Mouse (Mus musculus) left cerebral cortex, postnatal 36 days (tissue): ENCODE results near the gene Mmgt2. TPM values are rescaled to one million over a fixed set of nuclear protein-coding genes. Genes with fewer than 3 reads are reported as not detected.

Experiments used
- DNase-seq, 2 experiments: peaks; one replicate each; pipeline ENCODE4 v3.0.0; 2021 to 2022; ENCODE audit warnings: low spot score in 2 of 2, mixed read lengths in 1 of 2
- intact Hi-C: fragments of 180-260 bp; cut with DNase I; formaldehyde crosslinking; loops from one replicate; pipeline ENCODE4 v1.15.1; 2025
- total RNA-seq, 2 experiments: library from RNA; stranded (reverse); gene quantifications; 2 replicates each; pipeline ENCODE4 v1.2.3; 2021

The Mmgt2 gene
- total RNA-seq, 2 experiments from 2014 or later, result 20.2 to 27.0 TPM

DNA sequence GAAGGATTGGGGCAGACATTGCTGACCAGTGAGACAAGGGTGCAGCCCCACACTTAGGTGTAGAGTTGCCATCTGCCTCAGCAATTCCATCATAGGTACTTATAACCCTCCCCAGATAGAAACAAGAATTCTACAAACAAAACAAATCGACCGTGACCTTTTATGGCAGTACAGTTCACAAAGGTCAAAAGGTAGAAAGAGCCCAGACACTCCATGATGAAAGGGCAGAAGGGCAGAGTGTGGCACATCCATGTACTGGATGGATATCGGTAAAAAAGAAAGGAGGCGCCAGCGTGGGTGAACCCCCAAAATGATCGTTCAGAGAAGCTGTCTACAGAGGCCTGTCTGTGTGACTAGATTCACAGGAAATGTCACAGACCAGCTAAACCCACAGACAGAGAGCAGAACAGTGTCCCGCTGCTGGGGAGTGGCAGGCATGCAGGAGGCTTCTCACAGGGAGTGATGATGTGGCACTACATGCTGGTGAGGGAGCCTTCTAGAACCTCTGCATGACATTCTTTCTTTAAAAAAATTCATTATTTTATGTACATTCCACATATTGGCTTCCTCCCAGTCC lies 30.4 kb downstream of the Mmgt2 start:
- intact Hi-C loops, result no loop called here
- DNase-seq, result no peak

DNA sequence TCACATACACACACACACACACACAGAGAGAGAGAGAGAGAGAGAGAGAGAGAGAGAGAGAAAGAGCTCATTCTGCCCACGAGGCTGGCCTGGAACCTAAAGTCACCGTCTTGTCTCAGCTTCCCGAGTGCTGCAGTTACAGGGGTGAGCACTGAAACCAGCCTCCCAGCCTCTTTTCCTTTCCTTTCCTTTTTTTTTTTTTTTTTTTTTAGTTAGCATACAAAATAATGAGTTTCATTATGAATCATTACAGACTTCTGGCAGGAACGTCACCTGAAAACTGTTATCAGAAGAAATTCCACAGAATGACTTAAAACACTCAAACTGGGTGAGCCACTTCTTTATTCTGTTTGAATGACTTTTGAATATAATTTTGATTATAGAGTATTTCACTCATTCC lies 31.5 kb downstream of the Mmgt2 start:
- no peak for DNase-seq
- intact Hi-C loops, result no loop called here

DNA sequence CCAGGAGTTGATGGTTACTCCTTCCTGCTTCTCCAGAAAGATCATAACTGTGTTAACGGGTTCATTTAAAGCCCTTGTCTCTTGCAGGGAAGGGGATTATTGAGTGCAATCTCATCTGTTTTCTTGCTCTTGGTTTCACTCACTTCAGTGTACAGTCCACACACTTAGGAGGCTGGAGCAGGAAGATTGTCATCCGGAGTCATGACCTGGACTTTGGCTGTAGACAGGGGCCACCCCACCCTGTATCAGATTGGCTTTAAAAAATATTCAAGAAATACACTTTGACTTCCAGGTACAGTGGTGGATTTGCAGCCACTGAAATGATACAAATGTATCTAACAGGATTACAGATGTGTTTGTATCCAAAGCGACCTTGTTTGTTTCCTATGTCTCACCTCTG lies 43.1 kb downstream of the Mmgt2 start:
- intact Hi-C loops, result no loop called here
- DNase-seq, result no peak

DNA sequence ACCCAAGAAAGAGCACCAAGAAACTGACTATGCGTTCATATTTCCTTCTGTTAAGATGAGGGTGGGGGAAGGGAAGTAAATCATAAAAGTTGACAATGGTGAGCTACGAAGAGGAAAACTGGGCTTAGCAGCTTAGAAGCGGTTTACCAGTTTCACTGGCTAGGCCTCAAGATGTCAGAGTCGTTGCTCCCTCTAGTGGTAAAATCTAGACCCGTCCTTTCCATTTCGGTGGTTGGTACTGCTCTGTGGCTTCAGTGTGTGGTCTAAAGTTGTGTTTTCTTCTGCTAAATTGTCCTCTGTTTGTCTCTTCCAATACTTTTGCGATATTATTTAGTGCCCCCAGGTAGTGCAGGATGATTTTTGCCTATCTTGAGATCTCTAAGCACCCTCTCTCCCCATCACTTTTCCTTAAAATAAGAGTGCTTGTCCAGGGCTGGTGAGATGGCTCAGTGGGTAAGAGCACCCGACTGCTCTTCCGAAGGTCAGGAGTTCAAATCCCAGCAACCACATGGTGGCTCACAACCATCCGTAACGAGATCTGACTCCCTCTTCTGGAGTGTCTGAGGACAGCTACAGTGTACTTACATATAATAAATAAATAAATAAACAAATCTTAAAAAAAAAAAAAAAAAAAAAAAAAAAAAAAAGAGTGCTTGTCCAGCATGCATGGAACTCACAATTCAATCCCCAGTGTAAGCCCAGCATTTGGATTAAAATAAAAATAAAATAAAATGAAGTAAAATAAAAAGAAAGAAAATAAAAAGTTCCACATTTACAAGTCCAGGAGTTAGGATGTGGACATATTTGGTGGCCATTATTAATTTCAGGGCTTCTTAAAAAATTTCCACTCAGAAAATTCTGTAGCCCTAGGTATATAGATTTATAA lies 45.1 kb downstream of the Mmgt2 start:
- intact Hi-C loops, result no loop called here
- DNase-seq, result no peak

DNA sequence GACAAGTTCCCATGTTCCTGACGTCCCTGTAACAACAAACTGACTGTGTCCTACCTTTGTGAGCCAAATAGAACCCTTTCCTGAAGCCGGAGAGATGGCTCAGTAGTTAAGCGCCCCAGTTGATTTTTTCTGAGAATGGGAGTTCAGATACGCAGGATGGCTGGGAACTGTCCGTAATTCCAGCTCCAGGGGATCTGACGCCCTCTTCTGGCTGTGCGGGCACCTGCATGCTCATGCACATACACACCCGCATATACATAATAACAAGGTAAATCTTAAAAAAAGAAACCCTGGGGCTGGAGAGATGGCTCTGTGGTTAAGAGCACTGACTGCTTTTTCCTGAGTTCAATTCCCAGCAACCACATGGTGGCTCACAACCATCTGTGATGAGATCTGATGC lies 46.7 kb downstream of the Mmgt2 start:
- no peak for DNase-seq
- intact Hi-C loops, result no loop called here

DNA sequence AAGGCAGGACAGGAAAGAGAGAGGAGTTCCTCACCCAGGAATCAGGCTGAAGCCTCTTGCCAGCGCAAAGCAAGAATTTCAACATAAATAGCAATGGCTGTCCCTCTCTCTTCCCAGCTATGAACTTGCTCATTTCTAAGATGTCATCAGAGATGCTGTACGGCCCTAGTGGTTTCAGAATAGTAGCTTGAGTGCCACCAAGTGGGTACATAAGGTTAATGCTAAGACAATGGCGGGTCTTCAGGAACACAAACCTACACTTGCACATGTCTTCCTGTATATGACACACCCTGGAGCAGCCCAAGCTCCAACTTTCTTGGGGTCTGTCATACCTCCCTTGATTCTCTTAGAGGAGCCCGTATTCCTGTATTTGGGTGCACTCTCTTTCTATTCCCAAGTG lies 51.3 kb downstream of the Mmgt2 start:
- intact Hi-C loops, result no loop called here
- no peak for DNase-seq

DNA sequence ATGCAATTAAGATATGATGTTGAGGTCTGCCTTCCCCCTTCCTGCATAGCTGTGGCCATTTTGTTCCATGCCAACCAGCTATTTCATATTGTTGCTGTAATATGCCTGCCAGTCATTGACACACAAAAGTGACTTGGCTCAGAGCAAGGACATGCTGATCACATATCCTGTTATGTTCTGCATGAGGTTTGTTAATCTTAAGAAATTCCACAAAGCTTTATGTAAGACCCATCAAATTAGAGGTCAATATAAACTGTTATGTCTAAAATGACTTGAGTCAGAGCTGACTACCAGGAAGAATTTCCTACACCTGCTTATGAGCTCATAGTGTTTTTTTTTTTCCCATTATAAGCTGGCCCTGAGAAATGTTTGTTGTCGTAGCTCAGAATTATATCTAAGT lies 52.8 kb downstream of the Mmgt2 start:
- intact Hi-C loops, result no loop called here
- DNase-seq, result no peak

DNA sequence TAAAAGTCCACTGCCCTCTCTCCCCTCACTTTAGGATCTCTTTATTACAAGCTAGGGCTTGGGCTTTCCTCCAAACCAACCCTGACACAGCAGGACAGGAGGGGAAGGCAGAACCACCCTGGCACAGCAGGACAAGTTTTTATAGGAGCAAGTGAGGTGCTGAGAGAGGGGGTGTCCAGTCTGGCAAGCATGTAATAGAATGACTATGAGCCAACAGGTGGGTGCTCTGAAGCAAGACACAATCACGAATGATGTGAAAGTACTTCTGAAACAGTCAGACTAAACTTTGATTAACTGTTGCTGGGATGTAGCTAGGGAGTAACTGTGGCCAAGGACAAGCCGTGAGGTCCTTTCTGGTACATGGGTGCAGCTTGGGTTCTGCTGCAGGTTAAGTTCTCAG lies 57.7 kb downstream of the Mmgt2 start:
- DNase-seq, result no peak
- intact Hi-C loops, result no loop called here

DNA sequence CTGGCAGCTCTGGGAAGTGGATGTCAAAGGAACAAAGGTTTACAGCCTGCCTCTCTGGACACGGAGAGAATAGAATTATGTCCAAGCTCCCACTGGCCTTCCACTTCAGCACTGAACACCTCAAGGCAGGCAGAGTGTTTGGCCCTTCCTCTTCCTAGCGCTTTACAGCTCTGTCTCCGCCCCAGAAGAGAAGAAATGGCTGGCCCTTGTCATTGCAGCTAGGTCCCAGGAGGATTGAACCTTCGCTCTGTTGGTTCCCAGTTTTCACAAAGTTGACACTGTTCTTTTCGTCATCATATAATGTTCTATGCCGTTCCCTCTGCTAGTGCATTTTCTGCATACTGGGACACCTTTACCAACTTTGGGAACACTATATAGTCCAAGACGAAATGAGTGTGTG lies 59.8 kb downstream of the Mmgt2 start:
- intact Hi-C loops, result no loop called here
- no peak for DNase-seq

DNA sequence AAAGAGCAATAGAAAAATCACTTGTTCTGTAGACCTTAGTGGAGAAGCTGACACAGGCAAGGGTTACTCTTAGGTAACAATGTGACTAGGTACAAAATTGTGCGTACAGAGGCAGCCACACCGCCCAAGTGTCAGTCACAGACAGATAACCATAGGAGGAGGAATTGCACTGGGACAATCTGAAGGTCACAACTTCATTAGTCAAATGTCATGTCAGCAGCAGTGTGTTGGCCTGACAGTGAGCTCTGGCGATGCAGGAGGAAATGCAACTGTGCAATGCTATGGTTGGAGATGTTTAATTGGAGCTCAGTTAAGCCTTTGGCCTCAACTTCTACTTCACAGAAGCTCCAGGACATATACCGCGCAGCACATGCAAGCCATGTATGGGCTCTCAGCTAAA lies 62.2 kb downstream of the Mmgt2 start:
- intact Hi-C loops, result no loop called here
- DNase-seq, result no peak

Other genes starting within 250 kb of the Mmgt2 start
- gene Pigl, start 190.2 kb upstream of the Mmgt2 start, total RNA-seq, result 1 to 10 TPM; 5.5 to 6.4 TPM
- gene Ncor1, start 190.1 kb upstream of the Mmgt2 start, total RNA-seq, result 100 to 1,000 TPM; 237 to 292 TPM
- 10 to 100 TPM; 38.7 to 47.9 TPM for gene Cenpv, start 109.4 kb upstream of the Mmgt2 start, total RNA-seq
- gene Ubb, start 97.5 kb upstream of the Mmgt2 start, total RNA-seq, result 1,000 to 10,000 TPM; 1,698 to 1,876 TPM
- gene Trpv2, start 74.2 kb upstream of the Mmgt2 start, total RNA-seq, result 10 to 100 TPM; 17.5 to 19.2 TPM
- gene Lrrc75a, start 141 bp upstream of the Mmgt2 start, total RNA-seq, result 10 to 100 TPM; 18.7 to 21.8 TPM
- gene Zfp287, start 83.2 kb downstream of the Mmgt2 start, total RNA-seq, result 10 to 100 TPM; 14.0 to 19.1 TPM
- gene Gm10428, start 104.4 kb downstream of the Mmgt2 start, total RNA-seq, result not detected
- 10 to 100 TPM; 19.8 to 27.2 TPM for gene Zfp286, start 140.8 kb downstream of the Mmgt2 start, total RNA-seq
- gene Trim16, start 171.6 kb downstream of the Mmgt2 start, total RNA-seq, result 1 to 10 TPM; 2.3 to 2.4 TPM
- gene Fbxw10, start 198.4 kb downstream of the Mmgt2 start, total RNA-seq, result under 1 TPM; 0.39 to 0.74 TPM
- 10 to 100 TPM; 29.4 to 29.6 TPM for gene Tvp23b, start 230.8 kb downstream of the Mmgt2 start, total RNA-seq